Mouse (Mus musculus) hindbrain, embryonic 16.5 days (tissue): Measurements from ENCODE around the gene Cul7. TPM values are rescaled to one million over a fixed set of nuclear protein-coding genes. Genes with fewer than 3 reads are reported as not detected.
A peak's percentile ranks its signal among the peaks of the same experiment; 100 is the strongest.

Experiments used
- ATAC-seq: fragments of 200-750 bp; cut with Nextera tagmentation; 2 replicates; pipeline ENCODE4 v1.8.0; 2017; ENCODE audit warnings: moderate TSS enrichment, moderate library complexity
- H3K27ac ChIP-seq: fragments of 300-500 bp; sonication (generic); 2 replicates; pipeline ENCODE4 v1.5.1; 2014; ENCODE audit warnings: low read depth, mild to moderate bottlenecking, control low read depth, low read length, moderate library complexity
- H3K27me3 ChIP-seq: fragments of 300-500 bp; sonication (generic); replicated peaks from 2 replicates; pipeline ENCODE4 v1.6.1; 2014; ENCODE audit warnings: low read length; ENCODE audit not compliant: control insufficient read depth, insufficient read depth
- H3K36me3 ChIP-seq: fragments of 300-500 bp; sonication (generic); 2 replicates; pipeline ENCODE4 v1.6.1; 2014; ENCODE audit warnings: mild to moderate bottlenecking, low read length, moderate library complexity, mixed read lengths; ENCODE audit not compliant: control insufficient read depth, insufficient read depth
- H3K4me1 ChIP-seq: fragments of 300-500 bp; sonication (generic); 2 replicates; pipeline ENCODE4 v1.6.1; 2014; ENCODE audit warnings: low read depth, low read length; ENCODE audit not compliant: control insufficient read depth, insufficient read depth
- H3K4me2 ChIP-seq: fragments of 300-500 bp; sonication (generic); 2 replicates; pipeline ENCODE4 v1.6.1; 2014; ENCODE audit warnings: mild to moderate bottlenecking, low read length, control low read depth, moderate library complexity
- H3K4me3 ChIP-seq: fragments of 300-500 bp; sonication (generic); 2 replicates; pipeline ENCODE4 v1.5.1; 2014; ENCODE audit warnings: mild to moderate bottlenecking, low read length, control low read depth, moderate library complexity
- H3K9ac ChIP-seq: fragments of 300-500 bp; sonication (generic); 2 replicates; pipeline ENCODE4 v1.6.1; 2014; ENCODE audit warnings: low read depth, mild to moderate bottlenecking, control low read depth, low read length, moderate library complexity
- H3K9me3 ChIP-seq: fragments of 300-500 bp; sonication (generic); 2 replicates; pipeline ENCODE4 v1.6.1; 2014; ENCODE audit warnings: mild to moderate bottlenecking, low read length, moderate library complexity; ENCODE audit not compliant: control insufficient read depth
- WGBS: fragments of 180-500 bp; shearing (Covaris S2); extraction: QIAGEN DNeasy Blood & Tissue Kit; methylation state at CpG from one replicate; pipeline ENCODE4 v1.1.7; 2014; 5-methylcytosine and 5-hydroxymethylcytosine counted together
- polyA plus RNA-seq: library from polyadenylated mRNA; unstranded; fragments of >200 nt; fragmentation: Nextera tagmentation; extraction: Ambion mirVana; gene quantifications from 2 replicates; pipeline ENCODE4 v1.2.1, GENCODE M21; 2015

The Cul7 gene
- polyA plus RNA-seq, 1 experiment from 2014 or later: 39.9 TPM

DNA sequence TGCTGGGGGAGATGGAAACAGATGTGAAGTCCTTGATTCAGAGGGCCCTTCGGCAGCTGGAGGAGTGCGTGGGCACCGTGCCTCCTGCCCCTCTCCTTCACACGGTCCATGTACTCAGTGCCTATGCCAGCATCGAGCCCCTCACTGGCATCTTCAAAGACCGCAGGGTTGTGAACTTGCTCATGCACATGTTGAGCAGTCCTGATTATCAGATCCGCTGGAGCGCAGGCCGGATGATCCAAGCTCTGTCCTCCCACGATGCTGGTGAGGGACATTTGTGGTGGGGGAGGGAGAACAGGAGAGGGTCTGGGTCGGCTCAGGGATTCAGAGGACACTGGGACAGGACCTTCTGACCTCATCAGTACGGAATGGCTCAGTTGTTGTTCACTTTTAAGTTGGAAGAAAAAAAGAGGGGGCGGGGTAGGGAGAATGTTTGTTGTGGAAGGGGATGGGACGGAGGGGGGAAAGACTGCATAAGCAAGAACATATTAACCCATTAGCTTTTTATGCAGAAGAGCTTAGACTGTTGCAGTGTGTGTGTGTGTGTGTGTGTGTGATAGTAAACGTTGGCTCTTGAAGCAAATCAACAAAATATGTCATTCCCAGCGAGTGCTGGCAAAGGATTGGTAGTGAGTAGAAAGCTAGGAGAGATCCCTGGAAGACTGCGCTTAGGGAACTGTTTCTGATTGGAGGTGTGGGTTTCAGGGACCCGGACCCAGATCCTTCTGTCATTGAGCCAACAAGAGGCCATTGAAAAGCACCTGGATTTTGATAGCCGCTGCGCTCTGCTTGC, 1.8 kb downstream of the Cul7 start:
- WGBS: 73% methylated on average over 20 of the region's 20 CpGs
- H3K9ac ChIP-seq: peak overlapping the region; percentile 20; the same call in 1 of the 2 replicates
- no peak for ATAC-seq
- peaks cover 23% of the 10 kb centered on the region for H3K36me3 ChIP-seq
- H3K4me3 ChIP-seq: peak overlapping the region; percentile 70
- H3K27me3 ChIP-seq: no peaks in the 10 kb centered on the region
- 0 out of 2 replicates have a peak overlapping the region, but pooled peaks have one; percentile 12 for H3K27ac ChIP-seq
- peaks cover 21% of the 10 kb centered on the region for H3K4me1 ChIP-seq
- no peaks in the 10 kb centered on the region for H3K9me3 ChIP-seq
- H3K4me2 ChIP-seq: peak overlapping the region; percentile 91

DNA sequence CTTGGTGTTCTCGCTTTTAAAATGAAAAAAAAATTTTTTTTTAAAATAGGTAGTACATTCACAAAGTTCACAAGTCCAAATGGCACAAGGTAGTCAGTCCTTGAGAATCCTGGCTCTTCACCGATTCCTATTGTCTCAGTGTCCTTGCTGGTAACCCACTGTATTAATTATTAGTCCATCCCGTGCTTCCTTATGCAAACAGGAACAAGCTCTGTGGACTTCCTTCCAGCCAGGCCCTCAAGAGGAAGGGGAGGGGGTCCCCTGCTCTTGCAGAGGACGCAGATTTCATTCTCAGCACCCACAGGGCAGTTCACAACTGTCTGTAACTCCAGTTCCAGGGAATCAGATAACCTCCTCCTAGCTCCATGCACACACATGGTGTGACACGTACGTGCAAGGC, 5.9 kb downstream of the Cul7 start:
- Histone ChIP-seq H3K9ac (no peak overlapping the region), H3K4me1 (peaks cover 14% of the 10 kb centered on the region), H3K36me3 (peaks cover 34% of the 10 kb centered on the region), H3K4me3 (no peak overlapping the region), H3K27ac (no peak overlapping the region), H3K4me2 (no peak overlapping the region), H3K9me3 (no peaks in the 10 kb centered on the region), H3K27me3 (no peaks in the 10 kb centered on the region)
- WGBS: 88% methylated on average over 6 of the region's 6 CpGs
- ATAC-seq: no peak

DNA sequence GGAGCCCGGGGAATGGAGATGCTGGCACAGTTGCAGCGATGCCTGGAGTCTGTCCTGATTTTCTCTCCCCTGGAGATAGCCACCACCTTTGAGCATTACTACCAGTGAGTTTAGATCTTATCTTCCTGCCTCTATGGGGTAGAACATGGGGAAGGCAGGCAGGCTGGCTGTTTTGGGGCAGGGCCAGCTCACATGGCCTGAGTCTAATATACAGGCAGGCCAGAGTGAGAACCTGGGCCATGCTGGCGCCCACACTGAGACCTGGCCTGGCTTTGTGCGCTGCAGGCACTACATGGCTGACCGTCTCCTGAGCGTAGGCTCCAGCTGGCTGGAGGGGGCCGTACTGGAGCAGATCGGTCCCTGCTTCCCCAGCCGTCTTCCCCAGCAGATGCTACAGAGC, 11.2 kb downstream of the Cul7 start:
- no peak overlapping the region for H3K27ac ChIP-seq
- no peak overlapping the region for H3K9ac ChIP-seq
- whole genome bisulfite sequencing: 95% methylated on average over 9 of the region's 9 CpGs
- peaks cover 60% of the 10 kb centered on the region for H3K36me3 ChIP-seq
- no peak for ATAC-seq
- H3K4me1 ChIP-seq: no peaks in the 10 kb centered on the region
- H3K27me3 ChIP-seq: no peaks in the 10 kb centered on the region
- no peak overlapping the region for H3K4me2 ChIP-seq
- no peak overlapping the region for H3K4me3 ChIP-seq
- H3K9me3 ChIP-seq: no peaks in the 10 kb centered on the region

DNA sequence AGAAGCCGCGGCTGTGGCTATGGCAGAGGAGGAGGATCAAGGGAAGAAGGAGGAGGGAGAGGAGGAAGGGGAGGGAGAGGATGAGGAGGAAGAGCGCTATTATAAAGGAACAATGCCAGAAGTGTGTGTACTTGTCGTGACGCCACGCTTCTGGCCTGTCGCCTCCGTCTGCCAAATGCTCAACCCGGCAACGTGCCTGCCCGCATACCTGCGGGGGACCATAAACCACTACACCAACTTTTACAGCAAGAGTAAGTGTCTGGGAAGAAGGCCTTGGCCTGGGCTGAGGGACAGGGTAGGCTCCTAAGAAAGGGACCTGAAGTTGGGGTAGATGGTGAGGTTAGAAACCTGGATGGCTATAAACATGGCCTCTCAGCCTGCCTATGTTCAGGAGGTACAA, 11.8 kb downstream of the Cul7 start:
- no peak overlapping the region for H3K27ac ChIP-seq
- H3K36me3 ChIP-seq: peaks cover 61% of the 10 kb centered on the region
- ATAC-seq: no peak

DNA sequence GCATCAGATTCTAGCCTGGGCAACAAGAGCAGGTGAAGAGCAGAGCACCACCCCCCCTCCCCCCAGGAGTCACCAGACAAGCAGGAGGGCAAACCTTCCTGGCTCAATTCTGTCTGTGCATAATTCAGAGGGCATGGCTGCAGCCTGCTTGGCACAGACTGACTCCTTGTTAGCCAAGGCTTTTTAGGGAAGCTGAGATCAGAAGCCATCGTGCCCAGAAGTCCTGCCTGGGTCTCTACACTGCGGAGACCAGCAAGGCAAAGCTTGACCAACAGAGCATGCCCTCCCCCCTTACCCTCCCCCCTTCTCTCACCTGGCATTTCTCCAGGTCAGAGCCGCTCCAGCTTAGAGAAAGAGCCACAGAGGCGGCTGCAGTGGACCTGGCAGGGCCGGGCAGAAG, 12.6 kb downstream of the Cul7 start:
- H3K27me3 ChIP-seq: no peaks in the 10 kb centered on the region
- WGBS: 76% methylated on average over 5 of the region's 5 CpGs
- peak; percentile 41; the same call in 1 of the 2 replicates for ATAC-seq
- H3K9me3 ChIP-seq: no peaks in the 10 kb centered on the region
- H3K9ac ChIP-seq: no peak overlapping the region
- peaks cover 60% of the 10 kb centered on the region for H3K36me3 ChIP-seq
- no peak overlapping the region for H3K27ac ChIP-seq
- H3K4me3 ChIP-seq: no peak overlapping the region
- no peak overlapping the region for H3K4me2 ChIP-seq
- H3K4me1 ChIP-seq: no peaks in the 10 kb centered on the region

More for the DNA sequence above, 11.8 kb downstream of the Cul7 start:
- Histone ChIP-seq H3K4me3 (no peak overlapping the region), H3K9ac (no peak overlapping the region), H3K4me2 (no peak overlapping the region), H3K4me1 (no peaks in the 10 kb centered on the region), H3K27me3 (no peaks in the 10 kb centered on the region), H3K9me3 (no peaks in the 10 kb centered on the region)
- 90% methylated on average over 12 of the region's 12 CpGs for WGBS

DNA sequence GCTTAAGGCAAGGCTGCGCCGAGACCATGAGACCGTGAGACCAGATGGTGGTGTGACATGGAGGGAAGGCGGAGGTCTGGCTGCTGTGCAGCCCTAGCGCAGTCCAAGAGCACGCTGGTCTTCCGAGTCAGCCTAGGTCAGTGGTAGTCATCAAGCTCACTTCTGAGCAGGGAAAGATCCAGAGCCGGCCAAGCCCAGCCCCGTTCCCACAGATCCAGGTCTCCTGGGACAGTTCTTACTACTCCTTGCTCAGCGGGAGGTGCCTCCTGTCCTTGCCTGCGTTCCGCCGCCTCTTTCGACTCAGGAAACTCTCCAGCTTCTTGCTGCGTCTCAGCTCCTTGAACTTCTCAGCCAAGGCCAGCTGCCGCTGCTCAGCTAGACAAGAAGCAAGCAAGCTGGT, 17.6 kb downstream of the Cul7 start:
- Histone ChIP-seq H3K4me2 (no peak overlapping the region), H3K36me3 (peaks cover 48% of the 10 kb centered on the region), H3K27ac (no peak overlapping the region), H3K9ac (no peak overlapping the region), H3K9me3 (no peaks in the 10 kb centered on the region), H3K4me3 (no peak overlapping the region), H3K4me1 (no peaks in the 10 kb centered on the region), H3K27me3 (no peaks in the 10 kb centered on the region)
- ATAC-seq: no peak
- WGBS: 86% methylated on average over 16 of the region's 16 CpGs

DNA sequence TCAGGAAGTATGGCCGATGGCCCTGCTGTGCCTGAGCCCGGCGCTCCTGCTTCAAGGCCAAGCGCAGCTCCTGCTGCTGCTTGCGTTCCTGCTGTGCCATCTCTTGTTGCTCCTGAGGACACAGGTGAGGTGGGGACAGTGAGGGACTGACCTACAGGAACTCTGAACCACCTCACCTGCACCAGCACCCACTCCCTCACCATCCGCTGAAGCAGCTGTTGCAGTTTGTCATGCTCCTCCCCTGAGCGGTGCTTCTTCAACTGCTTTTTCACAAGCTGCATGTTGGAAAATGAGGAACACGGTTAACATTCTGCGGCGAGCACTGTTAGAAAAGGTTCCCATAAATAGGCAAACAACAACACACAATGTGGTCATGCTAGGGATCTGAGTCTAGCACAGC, 19.8 kb downstream of the Cul7 start:
- H3K4me1 ChIP-seq: peaks cover 10% of the 10 kb centered on the region
- H3K36me3 ChIP-seq: peaks cover 29% of the 10 kb centered on the region
- no peaks in the 10 kb centered on the region for H3K27me3 ChIP-seq
- H3K4me3 ChIP-seq: no peak overlapping the region
- 92% methylated on average over 10 of the region's 10 CpGs for WGBS
- H3K27ac ChIP-seq: no peak overlapping the region
- no peak overlapping the region for H3K4me2 ChIP-seq
- H3K9me3 ChIP-seq: no peaks in the 10 kb centered on the region
- H3K9ac ChIP-seq: no peak overlapping the region
- no peak for ATAC-seq

DNA sequence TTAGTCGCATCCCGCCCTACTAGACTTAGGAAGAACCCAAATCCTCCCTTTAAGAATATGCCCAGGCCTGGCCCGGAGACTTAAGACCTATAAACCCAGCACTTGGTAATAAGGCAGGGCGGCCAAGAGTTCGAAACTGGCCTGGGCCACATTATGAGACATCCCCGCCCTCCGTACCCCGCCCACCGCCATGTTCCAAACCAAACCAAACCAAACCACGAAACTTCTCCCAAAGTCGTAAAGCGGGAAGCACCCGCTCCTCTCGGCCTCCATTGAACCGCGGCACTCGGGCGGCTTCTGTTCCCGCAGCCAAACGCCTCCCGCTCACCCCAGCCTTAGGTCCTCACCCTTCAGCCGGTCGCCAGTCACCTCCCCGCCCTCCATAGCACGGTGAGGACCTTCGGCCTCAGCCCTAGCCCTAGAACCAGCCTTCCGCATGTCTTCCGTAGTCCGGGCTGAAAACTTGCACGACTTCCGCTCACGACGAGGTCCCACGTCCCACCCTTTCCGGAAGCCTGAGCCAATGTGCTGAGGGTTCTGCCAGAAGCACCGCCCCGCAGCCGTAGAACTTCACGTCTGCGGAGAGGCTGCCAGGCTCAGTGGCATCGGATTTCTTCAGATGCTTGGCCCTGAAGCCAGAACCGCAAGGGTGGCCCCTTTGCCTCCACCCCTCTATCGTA, 23.9 kb downstream of the Cul7 start, which contains the start of gene Rrp36:
Rrp36 (minus strand) TSS at position 503 of the 680 bp plus-strand sequence.
- peaks cover 43% of the 10 kb centered on the region for H3K36me3 ChIP-seq
- peaks cover 16% of the 10 kb centered on the region for H3K4me1 ChIP-seq
- 1% methylated on average over 43 of the region's 43 CpGs for WGBS
- peak within 1 kb of the TSS; percentile 77 for H3K27ac ChIP-seq
- peak; percentile 94 for ATAC-seq
- no peaks in the 10 kb centered on the region for H3K27me3 ChIP-seq
- peak within 1 kb of the TSS; percentile 86 for H3K4me2 ChIP-seq
- peak within 1 kb of the TSS; percentile 85 for H3K4me3 ChIP-seq
- no peaks in the 10 kb centered on the region for H3K9me3 ChIP-seq
- H3K9ac ChIP-seq: peak within 1 kb of the TSS; percentile 75

DNA sequence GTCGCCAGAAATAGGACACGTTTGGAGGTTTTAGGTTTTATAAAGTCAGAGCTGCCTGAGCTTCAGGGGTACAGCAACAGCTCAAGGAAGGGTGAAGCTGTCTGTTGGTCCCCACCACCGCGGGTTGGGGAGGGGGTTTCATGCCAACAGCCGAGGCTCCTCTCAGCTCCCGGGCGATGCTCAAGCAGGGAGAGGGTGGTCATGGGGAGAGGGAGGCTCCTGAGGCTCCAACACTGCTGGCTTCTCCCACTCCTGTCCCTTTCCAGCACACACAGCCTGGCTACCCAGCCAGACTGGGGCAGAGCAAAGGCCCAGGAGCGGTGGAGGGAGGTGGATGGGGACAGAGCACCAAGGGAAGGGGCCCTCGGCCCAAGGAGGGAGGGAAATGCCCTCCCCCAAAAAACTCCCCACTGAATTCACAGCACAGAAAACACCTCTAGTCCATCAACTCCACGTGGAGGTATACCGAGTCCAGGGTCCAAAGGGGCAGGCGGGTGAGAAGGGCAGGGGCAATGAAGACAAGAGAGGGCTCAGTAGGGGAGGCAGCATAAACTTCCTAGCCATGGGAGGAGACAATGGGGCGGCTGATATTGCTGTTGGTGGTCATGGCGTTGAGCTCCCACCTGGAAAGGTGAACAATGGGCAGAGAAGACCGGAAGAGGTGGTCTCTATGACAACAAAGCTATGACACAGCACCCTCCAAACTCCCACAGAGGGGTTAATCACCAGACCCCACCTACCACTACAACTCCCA, 24.6 kb downstream of the Cul7 start:
- ATAC-seq: peak; percentile 49
- Histone ChIP-seq H3K9ac (peak overlapping the region; percentile 75), H3K4me1 (peaks cover 23% of the 10 kb centered on the region), H3K4me2 (peak overlapping the region; percentile 86), H3K27ac (peak overlapping the region; percentile 77), H3K27me3 (no peaks in the 10 kb centered on the region), H3K9me3 (no peaks in the 10 kb centered on the region), H3K4me3 (peak overlapping the region; percentile 85), H3K36me3 (peaks cover 37% of the 10 kb centered on the region)
- 17% methylated on average over 15 of the region's 15 CpGs for WGBS
